Mouse (Mus musculus): ENCODE results near the gene Enox1. TPM values are rescaled to one million over a fixed set of nuclear protein-coding genes. Genes with fewer than 3 reads are reported as not detected.
"Not testable (repeated sequence)": the region's sequence is repeated elsewhere in the genome, so short reads cannot be mapped to it uniquely, and the experiment has no call there.

The Enox1 gene
- 40.3 and 46.9 TPM in 2 replicates for polyA plus RNA-seq (2015; fragmentation: Nextera tagmentation; extraction: Ambion mirVana)

DNA sequence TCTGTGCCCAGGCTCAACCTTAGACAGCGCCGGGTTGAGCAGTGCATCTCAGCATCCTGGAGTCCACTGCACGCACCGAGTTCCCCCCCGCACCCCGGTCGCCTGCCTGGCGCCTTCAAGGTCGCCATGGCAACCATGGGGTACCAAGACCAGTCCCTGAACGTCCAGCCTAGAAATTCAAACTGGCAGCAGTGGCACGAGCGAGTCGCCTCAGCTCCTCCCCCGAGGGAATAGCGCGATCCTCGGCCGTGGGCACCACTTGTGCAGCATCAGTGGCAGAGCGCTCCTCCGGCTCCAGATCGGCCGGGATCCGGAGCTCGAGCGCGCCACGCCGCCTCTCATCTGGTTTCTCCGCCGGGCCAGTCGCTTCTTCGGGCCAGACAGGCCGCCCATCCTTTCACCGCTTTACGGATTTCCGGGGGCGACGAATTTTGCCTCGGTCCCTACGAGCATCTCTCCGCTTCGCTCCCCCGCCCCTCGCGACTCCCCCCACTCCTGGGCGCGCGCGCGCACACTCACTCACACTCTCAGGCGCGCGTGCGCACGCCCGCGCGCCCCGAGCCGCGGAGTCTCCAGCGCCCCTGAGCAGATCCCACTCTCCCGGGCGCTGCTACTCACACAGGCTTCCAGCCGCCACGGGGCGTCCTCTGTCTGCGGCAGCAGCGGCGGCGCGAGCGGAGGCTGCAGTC is at the start of gene Enox1:
Gene Enox1 (plus strand): TSS at position 542 of the 689 bp plus-strand sequence.
- Histone ChIP-seq H3K9ac (peak within 1 kb of the TSS; percentile 93), H3K4me3 (peak within 1 kb of the TSS; percentile 94), H3K36me3 (ENCODE audit: poor library complexity, severe bottlenecking) (no peaks in the 10 kb centered on the region), H3K4me2 (peak within 1 kb of the TSS; percentile 93), H3K27ac (peak within 1 kb of the TSS; percentile 95), H3K9me3 (replicated peaks) (no peaks in the 10 kb centered on the region), H3K27me3 (peaks cover 3% of the 10 kb centered on the region; the same call in 1 of the 2 replicates), H3K4me1 (peaks cover 47% of the 10 kb centered on the region)
- under 1% methylated on average over 72 of the region's 73 CpGs for WGBS
- ATAC-seq, result peak; percentile 92

DNA sequence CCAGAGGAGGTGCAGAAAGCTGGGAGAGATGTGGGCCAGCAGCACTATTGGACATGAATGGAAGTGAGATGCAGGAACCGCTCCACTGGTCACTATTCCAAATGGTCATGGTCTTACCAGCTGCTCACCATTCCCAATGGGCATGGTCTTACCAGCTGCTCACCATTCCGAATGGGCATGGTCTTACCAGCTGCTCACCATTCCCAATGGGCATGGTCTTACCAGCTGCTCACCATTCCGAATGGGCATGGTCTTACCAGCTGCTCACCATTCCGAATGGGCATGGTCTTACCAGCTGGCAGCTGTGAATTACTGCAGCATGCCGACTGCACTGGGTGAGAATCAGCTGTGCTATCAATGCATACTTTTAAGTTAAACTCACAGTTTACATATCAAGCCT is 45.9 kb upstream of the Enox1 start:
- not testable (repeated sequence) for H3K9ac ChIP-seq; H3K27me3 ChIP-seq; H3K4me1 ChIP-seq; H3K4me3 ChIP-seq; H3K9me3 ChIP-seq (replicated peaks); H3K27ac ChIP-seq; H3K4me2 ChIP-seq; H3K36me3 ChIP-seq (ENCODE audit: poor library complexity, severe bottlenecking); ATAC-seq
- 79% methylated on average over 5 of the region's 5 CpGs for WGBS

DNA sequence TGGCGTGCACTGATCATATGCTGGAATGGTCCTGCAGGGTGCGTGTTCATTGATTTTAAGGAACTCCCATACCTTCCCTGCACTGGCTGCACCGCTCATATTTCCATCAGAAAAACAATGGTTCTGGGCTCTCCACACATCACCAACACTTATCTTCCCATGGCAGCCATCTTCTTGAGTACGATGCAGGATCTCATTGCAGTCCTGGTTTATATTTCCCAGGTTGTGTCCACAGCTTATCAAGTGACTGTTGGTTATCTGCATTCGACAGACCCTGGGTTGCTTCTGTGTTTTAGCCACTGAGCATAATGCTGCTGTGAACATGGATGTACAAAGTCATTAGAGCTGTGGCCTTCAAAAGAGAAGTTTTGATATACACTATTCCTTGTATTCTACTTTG is 26.0 kb upstream of the Enox1 start:
- Histone ChIP-seq H3K4me1 (no peaks in the 10 kb centered on the region), H3K36me3 (ENCODE audit: poor library complexity, severe bottlenecking) (no peaks in the 10 kb centered on the region), H3K4me2 (no peak overlapping the region), H3K27me3 (no peaks in the 10 kb centered on the region), H3K9ac (no peak overlapping the region), H3K9me3 (replicated peaks) (no peaks in the 10 kb centered on the region), H3K27ac (no peak overlapping the region), H3K4me3 (no peak overlapping the region)
- WGBS, result 93% methylated on average over 5 of the region's 5 CpGs
- no peak for ATAC-seq

DNA sequence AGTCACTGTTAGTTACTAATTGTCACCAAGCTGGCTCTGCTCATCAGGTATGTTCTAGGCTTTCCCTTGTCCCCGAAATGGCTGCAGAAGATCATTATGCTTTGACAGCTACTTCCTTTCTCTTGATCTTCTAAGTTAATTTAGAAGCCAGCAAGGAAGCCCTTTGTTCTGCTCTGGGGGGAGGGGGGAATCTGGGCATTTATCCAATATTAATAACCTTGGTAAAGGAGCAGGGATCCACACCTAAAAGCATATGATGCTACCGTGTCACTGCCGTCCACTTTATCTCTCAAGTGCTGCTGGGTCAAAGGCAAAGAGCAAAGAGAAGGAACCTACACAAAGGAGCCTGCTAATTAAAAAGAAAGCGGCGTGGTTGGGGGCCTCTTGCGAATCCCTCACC is 19.6 kb upstream of the Enox1 start:
- 35% methylated on average over 6 of the region's 6 CpGs for WGBS
- H3K9ac ChIP-seq, result no peak overlapping the region
- no peak overlapping the region for H3K4me2 ChIP-seq
- no peak for ATAC-seq
- peaks cover 9% of the 10 kb centered on the region; the same call in 1 of the 2 replicates for H3K4me1 ChIP-seq
- H3K36me3 ChIP-seq (ENCODE audit: poor library complexity, severe bottlenecking), result no peaks in the 10 kb centered on the region
- 0 out of 2 replicates have a peak, but pooled peaks cover 4% of the 10 kb centered on the region for H3K27me3 ChIP-seq
- H3K4me3 ChIP-seq, result no peak overlapping the region
- H3K9me3 ChIP-seq (replicated peaks), result no peaks in the 10 kb centered on the region
- H3K27ac ChIP-seq, result no peak overlapping the region

DNA sequence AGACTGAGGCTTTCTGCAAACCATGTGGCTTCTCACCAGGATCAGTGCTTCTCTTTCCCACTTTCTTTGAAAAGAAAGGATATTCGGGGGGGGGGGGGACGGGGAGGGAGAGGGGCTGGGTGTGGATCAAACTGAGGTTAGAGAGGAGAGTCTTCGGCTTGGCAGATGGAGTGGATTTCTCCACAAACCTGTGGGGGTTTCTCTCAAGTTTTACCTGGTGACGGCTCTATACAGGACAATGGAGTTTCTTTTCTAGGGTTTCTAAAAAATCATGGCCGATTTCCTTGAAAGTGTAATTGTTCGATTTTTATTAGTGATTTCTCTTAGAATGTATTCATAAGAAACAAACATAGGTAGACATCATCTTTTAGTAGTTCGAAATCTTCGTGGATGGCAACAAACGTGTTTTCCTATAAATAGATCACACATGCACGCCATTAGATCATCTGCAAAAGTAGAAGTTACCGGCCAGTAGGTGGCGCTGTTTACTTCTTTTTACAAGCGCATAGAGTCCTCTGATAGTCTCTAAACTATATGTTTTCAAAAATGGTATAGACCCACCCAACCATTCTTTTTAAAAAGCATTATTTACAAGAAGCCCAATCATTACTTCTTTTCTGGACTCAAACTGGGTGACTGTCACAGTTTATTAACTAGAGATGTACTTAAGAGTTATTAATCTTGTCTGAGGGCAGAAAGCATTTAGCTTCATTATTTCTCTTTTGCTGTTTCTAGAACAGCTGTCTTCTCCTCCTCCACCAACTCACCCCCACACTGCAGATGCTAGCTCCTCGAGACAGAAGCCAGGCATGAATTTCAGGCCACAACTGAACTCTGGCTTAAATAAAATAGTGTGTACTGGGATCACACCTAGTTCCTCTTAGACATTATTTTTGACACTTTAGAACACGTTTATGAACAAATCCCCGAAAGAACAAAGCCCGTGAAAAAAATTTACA is 15.0 kb upstream of the Enox1 start:
- Histone ChIP-seq H3K9ac (no peak overlapping the region), H3K9me3 (replicated peaks) (no peaks in the 10 kb centered on the region), H3K36me3 (ENCODE audit: poor library complexity, severe bottlenecking) (no peaks in the 10 kb centered on the region), H3K27me3 (0 out of 2 replicates have a peak, but pooled peaks cover 4% of the 10 kb centered on the region), H3K27ac (no peak overlapping the region), H3K4me1 (peaks cover 13% of the 10 kb centered on the region; the same call in 1 of the 2 replicates), H3K4me3 (no peak overlapping the region), H3K4me2 (no peak overlapping the region)
- 26% methylated on average over 17 of the region's 17 CpGs for WGBS
- ATAC-seq, result peak; percentile 93

DNA sequence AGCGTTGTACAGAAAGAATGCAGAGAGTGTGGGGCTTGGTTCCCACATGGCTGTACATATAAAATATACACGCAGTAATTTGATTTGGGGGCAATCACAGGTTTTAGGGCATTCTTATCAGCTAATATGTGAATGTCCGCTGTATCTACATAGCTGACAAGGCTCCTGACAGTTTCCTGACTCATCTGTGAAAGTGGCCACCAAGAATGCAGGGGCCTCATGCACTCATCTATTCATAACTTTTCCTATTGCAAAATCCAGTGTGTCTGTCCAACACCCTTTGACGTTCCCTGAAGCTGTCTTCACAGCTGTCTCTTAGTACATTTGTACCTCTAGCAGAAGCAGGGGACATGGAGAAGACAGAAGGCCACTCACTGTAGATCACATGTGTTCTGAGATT is 11.5 kb upstream of the Enox1 start:
- no peak overlapping the region for H3K4me2 ChIP-seq
- H3K4me3 ChIP-seq, result no peak overlapping the region
- 0 out of 2 replicates have a peak, but pooled peaks cover 4% of the 10 kb centered on the region for H3K27me3 ChIP-seq
- no peaks in the 10 kb centered on the region for H3K36me3 ChIP-seq (ENCODE audit: poor library complexity, severe bottlenecking)
- no peak for ATAC-seq
- no peak overlapping the region for H3K27ac ChIP-seq
- H3K9ac ChIP-seq, result no peak overlapping the region
- WGBS, result 87% methylated on average over 4 of the region's 4 CpGs
- no peaks in the 10 kb centered on the region for H3K9me3 ChIP-seq (replicated peaks)
- peaks cover 8% of the 10 kb centered on the region; the same call in 1 of the 2 replicates for H3K4me1 ChIP-seq

DNA sequence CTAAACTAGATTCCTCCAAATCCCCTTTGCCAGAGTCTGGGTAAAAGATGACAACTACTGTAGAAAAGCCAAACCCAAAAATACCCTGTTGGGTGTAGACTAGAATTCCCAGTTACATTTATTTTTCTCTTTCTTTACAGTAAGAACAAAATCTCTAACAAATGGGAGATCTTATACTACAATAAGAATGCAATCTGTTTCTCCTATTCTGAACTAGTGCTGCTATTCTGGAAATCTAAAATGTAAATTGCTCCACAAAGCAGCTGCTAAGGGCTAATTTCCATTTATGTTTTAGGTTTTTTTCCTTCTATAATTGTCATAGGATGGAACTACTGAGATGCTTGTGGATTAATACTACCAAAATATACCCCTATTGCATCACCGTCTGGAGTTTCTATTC is 8.9 kb upstream of the Enox1 start:
- 91% methylated on average over 1 of the region's 1 CpGs for WGBS
- no peak overlapping the region for H3K4me3 ChIP-seq
- H3K36me3 ChIP-seq (ENCODE audit: poor library complexity, severe bottlenecking), result no peaks in the 10 kb centered on the region
- no peak for ATAC-seq
- no peak overlapping the region for H3K27ac ChIP-seq
- H3K4me1 ChIP-seq, result 0 out of 2 replicates have a peak, but pooled peaks cover under 1% of the 10 kb centered on the region
- no peaks in the 10 kb centered on the region for H3K9me3 ChIP-seq (replicated peaks)
- no peaks in the 10 kb centered on the region for H3K27me3 ChIP-seq
- H3K4me2 ChIP-seq, result no peak overlapping the region
- H3K9ac ChIP-seq, result no peak overlapping the region

DNA sequence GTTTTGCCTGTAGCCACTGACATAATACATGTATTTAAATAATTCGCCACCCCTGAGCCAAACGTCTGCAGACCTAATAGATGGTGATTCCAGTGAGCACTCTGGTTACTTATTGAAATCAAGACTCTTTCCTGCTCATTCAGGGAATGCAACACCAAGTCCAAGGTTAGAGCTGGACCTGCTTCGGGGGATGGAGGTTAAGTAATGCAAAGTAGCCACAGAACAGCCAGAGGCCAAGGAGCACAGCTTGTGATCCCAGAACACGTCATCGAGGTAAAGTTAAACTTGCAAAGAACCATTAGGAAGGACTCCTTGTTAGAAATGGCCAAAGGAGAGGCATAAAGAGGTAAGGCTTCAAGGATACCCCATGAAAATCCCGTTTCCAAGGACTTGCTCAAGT is 6.0 kb upstream of the Enox1 start:
- Histone ChIP-seq H3K4me1 (peaks cover 3% of the 10 kb centered on the region), H3K9ac (no peak overlapping the region), H3K4me2 (no peak overlapping the region)

DNA sequence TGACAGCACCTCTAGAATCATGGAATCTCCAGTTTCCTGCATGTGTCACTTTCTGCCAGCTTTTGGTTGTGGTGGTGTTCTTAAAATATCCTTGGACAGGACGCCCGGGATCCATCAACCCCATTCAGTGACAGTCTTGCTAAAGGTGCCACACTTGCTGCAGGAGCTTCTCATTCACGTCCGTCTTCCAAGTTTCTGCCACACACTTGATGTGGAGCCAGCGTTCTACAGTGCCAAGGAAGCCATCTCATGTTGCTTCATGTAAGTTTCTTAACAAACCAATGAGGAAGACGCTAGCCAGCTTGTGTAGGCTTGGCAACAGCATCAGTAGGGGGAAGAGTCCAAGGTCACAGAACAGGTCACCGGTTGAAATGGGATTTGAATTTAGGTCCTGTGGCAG is 5.1 kb upstream of the Enox1 start:
- Histone ChIP-seq H3K36me3 (ENCODE audit: poor library complexity, severe bottlenecking) (no peaks in the 10 kb centered on the region), H3K27me3 (peaks cover 3% of the 10 kb centered on the region; the same call in 1 of the 2 replicates), H3K4me2 (no peak overlapping the region), H3K4me3 (no peak overlapping the region), H3K4me1 (peaks cover 9% of the 10 kb centered on the region), H3K9me3 (replicated peaks) (no peaks in the 10 kb centered on the region), H3K9ac (no peak overlapping the region), H3K27ac (no peak overlapping the region)
- WGBS, result 93% methylated on average over 7 of the region's 7 CpGs
- no peak for ATAC-seq

More for the DNA sequence above, 6.0 kb upstream of the Enox1 start:
- 80% methylated on average over 6 of the region's 6 CpGs for WGBS
- peaks cover 3% of the 10 kb centered on the region; the same call in 1 of the 2 replicates for H3K27me3 ChIP-seq
- no peaks in the 10 kb centered on the region for H3K9me3 ChIP-seq (replicated peaks)
- H3K27ac ChIP-seq, result no peak overlapping the region
- H3K36me3 ChIP-seq (ENCODE audit: poor library complexity, severe bottlenecking), result no peaks in the 10 kb centered on the region
- no peak for ATAC-seq
- H3K4me3 ChIP-seq, result no peak overlapping the region

DNA sequence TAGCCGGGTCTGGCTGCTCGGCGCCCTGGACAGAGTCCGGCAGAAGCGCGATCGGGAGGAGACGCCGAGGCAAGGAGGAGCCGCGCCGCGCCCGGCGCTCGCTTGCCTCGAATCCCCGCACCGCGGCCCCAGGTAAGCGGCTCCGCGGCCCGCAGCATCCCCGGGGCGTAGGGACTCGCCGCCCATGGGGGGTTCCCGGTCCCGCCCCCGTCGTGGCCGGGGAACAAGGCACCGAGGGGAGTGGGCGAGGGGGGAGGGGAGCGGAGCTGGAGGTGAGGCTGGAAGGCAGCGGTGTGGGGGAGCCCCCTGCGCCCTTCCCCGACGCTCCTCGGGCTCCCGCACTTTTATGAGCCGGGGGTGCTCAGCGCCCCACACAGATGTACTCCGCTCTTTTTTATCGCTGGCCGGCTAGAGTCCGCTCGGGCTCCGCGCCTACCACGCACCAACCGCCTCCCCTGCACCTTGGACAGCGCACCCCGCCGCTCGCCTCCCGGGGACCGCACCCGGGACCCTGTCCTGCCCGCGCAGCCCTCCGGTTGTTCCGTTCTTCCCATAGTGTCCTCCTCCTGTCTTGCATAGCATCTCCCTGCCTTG is 445 bp downstream of the Enox1 start:
- Histone ChIP-seq H3K4me2 (peak overlapping the region; percentile 93), H3K36me3 (ENCODE audit: poor library complexity, severe bottlenecking) (no peaks in the 10 kb centered on the region), H3K9me3 (replicated peaks) (no peaks in the 10 kb centered on the region), H3K27ac (peak overlapping the region; percentile 95), H3K9ac (peak overlapping the region; percentile 93), H3K27me3 (peaks cover 3% of the 10 kb centered on the region; the same call in 1 of the 2 replicates), H3K4me1 (peaks cover 51% of the 10 kb centered on the region), H3K4me3 (peak overlapping the region; percentile 94)
- ATAC-seq, result peak; percentile 60
- WGBS, result under 1% methylated on average over 64 of the region's 64 CpGs

DNA sequence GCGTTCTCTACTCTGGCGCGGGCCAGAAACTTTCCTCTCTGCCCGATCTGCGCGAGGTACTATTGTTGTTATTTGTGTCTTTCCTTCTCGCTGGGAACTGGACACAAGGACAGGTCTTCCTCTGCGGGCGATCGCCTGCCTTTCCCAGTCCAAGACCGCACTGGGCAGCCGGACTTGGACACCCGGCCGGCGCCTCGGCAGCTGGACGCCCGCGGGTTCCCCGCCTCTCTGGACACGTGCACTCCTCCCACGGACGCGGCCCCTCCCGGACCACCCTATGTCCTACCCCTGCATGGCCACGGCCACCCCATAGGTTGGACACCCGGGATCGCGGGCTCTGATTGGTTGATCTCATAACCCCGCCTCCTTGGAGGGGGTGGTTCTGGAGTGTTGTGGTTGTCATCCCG is 945 bp downstream of the Enox1 start:
- peaks cover 56% of the 10 kb centered on the region for H3K4me1 ChIP-seq
- WGBS, result 0% methylated on average over 29 of the region's 31 CpGs

More for the DNA sequence above, 945 bp downstream of the Enox1 start:
- ATAC-seq, result peak; percentile 86
- peak overlapping the region; percentile 93 for H3K4me2 ChIP-seq
- H3K36me3 ChIP-seq (ENCODE audit: poor library complexity, severe bottlenecking), result no peaks in the 10 kb centered on the region
- H3K4me3 ChIP-seq, result peak overlapping the region; percentile 94
- H3K9ac ChIP-seq, result peak overlapping the region; percentile 93
- H3K27ac ChIP-seq, result peak overlapping the region; percentile 95
- no peaks in the 10 kb centered on the region for H3K9me3 ChIP-seq (replicated peaks)
- peaks cover 3% of the 10 kb centered on the region; the same call in 1 of the 2 replicates for H3K27me3 ChIP-seq

Measured in forebrain, embryonic 13.5 days (tissue).